Mouse (Mus musculus): ENCODE data around the gene Polr3b.
A peak's percentile ranks its signal among the peaks of the same experiment; 100 is the strongest.

The Polr3b gene

DNA sequence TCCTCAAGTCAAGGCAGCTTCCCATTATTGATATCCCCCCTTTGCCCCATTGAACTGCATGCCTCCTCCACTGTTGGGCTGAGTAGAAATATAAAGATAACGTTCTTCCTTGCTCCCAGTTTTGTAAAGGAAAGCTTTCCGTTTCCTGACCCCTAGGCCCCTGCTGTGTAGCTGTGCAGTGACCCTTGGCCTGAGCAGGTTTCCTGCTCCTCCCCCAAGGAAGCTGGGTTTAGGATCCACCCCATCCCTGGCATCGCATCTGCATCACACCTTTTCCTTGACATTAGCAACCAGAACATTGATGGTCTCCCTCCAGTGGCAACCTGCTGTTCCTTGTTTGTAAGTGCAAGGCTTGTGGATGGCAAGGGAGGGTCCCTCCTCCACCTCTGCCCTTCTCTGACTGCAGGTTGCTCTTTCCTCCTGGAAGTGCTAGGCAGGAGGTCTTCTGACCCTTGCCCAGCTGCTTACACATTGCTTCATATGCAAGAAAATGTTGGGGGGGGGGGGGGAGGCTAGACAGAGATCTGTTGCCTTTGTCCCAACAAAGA is 43.7 kb downstream of the Polr3b start:
- no peak for DNase-seq (ENCODE audit: low spot score in 2 of 2)

DNA sequence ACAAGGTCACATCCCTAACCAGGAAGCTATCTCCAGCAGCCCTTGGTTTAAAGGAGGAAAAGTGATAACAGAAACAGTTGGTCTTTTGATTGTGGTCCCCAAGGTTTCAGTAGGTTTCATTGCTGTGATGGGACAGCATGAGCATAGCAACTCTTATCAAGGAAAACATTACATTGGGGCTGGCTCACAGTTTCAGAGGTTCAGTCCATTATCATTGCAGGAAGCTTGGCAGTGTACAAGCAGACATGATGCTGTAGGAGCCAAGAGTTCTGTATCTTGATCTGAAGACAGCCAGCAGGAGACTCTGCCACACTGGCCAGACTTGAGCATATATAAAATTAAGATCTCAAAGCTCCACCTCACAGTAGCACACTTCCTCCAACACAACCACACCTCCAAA is 53.6 kb downstream of the Polr3b start:
- no peak for DNase-seq (ENCODE audit: low spot score in 2 of 2)

DNA sequence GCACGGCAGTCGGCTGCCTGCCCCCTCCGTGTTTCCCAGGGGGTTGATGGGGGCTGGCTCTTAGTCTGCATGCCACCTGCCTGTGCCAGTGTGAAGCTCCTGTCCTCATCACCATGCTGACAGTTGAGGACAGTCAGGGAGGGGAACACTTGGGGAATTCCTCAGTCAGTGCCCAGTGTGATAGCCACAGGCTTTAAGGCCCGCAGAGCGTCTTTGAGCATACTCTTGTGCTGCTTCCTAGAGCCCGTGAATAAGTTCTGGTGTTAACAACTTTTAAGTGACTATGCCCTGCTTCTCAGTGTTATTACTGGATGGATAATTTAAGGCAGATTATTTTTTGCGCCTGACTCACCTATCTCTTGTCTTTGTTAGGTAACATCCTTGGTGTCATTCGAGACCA is 54.4 kb downstream of the Polr3b start:
- no peak for DNase-seq (ENCODE audit: low spot score in 2 of 2)

DNA sequence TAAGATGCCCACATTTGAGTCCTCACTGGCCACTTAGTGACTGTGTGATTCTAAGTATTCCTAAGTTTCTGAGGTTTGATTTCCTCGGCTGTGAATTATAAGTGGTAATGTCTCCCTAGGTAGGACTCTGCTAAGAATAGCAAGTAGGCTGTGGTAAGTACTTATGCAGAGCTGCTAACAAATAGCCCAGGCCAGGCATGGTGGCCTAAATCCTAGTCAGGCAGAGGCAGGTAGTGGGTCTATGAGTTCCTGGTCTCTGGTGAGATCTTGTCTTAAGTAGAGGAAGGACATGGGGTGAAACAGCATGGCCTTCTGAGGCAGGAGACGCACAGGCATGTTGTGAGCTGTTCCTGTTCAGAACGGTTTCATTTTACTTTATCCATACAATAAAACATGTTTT is 55.8 kb downstream of the Polr3b start:
- DNase-seq (ENCODE audit: low spot score in 2 of 2) = no peak

DNA sequence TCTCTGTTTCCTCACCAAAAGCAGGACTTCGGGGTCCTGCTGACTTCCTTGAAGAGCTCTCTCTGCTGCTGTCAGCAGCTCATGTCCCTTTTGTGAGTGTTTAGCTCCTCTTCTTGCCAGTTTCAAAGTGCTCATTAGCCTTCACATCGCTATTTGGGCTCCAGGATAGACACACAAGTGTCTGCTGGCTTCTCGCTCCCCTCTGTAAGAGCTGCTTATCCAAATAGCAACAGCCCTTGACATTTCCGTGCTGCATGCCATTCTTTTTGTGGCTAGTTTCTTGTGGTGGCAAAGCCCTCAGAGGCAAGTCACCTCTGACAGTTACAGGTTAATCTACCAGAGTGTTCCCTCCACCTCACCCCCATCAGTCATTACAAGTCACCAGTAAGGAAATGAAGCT is 56.3 kb downstream of the Polr3b start:
- no peak for DNase-seq (ENCODE audit: low spot score in 2 of 2)

DNA sequence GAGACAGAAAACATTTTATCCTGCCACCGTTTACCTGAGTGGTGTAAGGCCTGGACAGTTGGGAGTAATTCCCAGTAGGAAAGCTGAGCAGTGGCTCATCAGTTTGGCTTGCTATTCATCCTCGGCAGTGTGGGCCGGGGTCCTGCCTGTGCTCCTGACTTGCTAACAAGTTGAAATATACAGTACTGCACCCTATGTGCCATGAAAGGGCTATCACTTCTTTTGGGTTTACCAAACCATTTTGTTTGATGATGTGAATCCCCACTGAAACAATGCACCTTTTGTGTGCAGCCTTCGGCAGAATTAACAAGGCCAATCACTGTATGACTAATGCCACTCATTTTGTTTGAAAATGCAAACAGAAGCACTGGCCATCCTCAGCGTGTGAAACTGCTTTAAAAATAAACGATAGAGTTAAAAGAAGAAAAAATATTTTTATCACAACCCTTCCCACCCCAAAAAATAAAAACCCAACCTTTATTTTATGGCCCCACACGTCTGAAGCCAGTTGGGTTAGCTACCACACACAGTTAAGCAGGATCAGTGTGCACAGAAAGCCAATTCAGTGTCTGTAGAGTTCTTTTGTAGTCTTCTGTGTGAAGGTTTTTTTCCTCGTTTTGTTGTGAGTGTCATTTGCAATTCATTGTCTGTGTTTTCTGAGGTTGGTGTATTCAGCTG is 63.5 kb downstream of the Polr3b start:
- no peak for DNase-seq (ENCODE audit: low spot score in 2 of 2)

DNA sequence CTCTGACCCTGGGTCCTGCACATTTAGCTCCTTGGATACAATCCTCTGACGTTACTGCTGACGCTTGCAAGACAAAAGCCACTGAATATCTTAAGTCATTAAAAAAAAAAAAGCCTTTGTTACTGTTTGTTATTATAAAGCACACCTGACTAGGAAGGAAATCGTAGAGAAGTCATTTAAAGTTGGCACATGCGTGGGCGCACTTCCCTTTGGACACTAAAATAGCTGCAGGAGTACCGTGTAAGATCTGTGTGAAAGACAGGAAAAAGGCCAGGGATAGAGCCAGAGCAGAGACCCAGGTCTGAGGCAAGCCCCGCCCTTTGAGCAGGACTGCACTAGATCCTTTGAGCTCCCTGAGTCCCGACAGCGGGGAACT is 64.0 kb downstream of the Polr3b start:
- no peak for DNase-seq (ENCODE audit: low spot score in 2 of 2)

DNA sequence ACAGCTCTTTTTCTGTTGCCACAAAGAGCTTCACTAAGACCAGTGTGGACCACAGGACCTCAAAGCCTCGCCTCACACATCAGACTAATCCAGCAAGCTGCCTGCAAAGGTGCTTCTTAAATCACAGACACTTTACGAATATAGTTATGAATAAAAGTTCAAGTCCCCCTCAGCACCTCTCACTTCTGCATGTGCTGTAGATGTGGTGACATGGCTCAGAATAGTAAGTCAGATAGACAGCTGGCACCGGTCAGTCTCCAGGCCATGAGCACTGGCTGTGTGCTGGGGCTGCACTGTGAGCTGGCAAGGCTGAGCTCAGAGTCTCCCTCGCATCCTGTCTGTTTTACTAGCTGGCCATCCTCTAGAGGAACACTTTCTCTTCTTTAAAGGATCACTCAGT is 64.6 kb downstream of the Polr3b start:
- no peak for DNase-seq (ENCODE audit: low spot score in 2 of 2)

DNA sequence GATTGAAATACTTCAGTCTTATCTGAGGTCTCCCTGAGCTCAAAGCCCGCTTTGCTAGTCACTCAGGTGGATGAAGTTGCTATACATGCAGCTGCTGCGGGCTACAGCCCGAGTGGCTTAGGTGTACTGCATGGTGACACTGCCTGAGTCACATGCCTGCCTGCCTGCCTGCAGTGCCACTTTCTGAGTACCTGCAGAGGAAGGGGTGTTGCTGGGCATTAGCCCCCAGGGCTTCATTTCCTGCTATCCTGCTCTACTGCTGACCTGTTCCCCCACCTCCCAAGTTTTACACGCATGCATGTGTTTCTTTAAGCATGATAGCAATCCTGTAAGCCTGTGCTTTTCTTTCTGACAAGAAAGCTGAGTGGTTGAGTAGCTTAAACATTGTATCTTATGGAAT is 65.6 kb downstream of the Polr3b start:
- DNase-seq (ENCODE audit: low spot score in 2 of 2) = no peak

DNA sequence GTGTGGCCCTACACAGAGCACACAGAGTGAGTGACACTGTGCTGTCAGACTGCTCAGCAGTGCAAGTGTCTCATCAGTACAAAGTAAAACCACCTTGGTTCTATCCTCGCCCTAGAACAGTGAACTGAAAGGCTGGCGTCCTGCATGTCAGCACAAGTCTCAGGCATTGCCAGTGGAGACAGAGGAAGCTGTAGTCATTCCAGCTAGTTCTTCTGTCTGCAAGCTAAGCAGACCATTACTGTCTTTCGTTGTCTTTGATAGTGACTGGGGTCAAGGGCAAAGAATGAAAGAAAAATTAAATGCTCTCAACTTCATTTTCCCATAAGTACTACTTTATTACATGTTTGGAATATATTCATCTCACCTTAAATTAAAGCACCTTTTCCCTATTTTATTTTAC is 67.8 kb downstream of the Polr3b start:
- DNase-seq (ENCODE audit: low spot score in 2 of 2) = no peak

DNA sequence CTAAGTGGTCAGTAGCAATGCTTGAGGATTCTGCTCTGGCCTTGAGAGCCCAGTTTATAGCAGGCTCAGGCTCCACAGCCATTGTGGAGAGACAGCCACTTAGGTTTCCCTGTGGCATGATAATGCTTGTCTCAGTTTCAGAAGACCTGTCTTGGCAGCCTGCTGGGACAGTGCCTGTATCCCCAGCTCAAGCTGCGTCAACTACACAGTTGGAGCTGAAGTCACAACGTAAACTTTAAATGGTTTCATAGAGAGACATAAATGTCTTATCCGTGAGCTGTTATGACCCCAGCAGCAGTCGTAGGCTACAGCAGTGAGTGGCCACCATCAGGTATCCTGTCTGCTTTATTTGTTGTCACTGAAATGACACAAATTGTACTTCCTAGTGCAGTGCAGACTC is 68.7 kb downstream of the Polr3b start:
- no peak for DNase-seq (ENCODE audit: low spot score in 2 of 2)

DNA sequence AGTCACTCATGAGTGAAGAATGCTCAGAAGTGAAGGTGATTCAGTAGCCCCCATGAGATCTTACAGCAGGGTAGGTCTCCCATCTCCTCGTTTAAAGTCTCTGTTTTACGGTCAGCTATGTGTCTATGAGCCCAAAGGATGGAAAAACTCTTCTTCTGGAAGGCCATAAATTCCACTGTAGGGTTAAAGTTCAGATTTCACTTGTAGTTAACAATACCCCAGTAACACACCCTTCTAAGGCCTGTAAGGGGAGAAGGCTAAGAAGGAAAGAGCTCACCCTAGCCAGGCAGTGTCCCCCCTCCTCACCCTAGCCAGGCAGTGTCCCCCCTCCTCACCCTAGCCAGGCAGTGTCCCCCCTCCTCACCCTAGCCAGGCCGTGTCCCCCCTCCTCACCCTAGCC is 69.6 kb downstream of the Polr3b start:
- no peak for DNase-seq (ENCODE audit: low spot score in 2 of 2)

DNA sequence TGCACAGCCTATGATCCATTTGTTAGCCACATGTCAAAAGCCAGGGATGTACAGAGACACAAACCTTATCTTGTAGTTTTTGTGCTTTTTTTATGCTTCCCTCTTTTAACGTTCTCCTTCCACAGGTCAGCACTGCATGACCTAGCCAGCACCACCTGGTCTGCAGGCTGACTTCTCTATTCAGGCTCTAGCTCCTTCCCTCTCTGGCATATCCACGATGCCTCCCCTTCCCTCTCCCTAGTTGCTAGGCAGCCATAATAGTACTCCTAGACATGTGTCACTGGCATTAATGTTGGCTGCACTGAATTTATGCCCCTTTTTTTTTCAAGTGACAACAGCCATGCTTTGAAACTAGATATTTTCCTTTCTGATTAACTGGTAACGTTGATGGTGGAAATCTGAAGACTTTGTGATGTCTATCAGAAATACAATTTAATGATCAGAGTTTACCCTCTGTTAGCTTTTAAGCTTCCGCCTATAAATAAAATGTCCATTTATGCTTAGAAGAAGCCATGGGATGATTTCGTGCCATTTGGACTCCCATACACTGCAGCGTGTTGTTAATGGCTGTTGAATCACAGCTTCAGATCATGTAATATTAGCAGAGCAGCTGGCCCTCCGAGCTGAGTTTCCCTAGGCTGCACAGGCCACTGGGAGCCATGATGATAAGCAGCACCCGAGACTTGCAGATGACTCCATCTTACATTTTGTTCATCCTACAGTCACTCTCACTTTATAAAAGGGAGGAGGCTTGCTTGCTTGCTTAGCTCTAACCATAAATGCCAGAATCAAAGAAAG is 71.9 kb downstream of the Polr3b start:
- DNase-seq (ENCODE audit: low spot score in 2 of 2) = no peak

DNA sequence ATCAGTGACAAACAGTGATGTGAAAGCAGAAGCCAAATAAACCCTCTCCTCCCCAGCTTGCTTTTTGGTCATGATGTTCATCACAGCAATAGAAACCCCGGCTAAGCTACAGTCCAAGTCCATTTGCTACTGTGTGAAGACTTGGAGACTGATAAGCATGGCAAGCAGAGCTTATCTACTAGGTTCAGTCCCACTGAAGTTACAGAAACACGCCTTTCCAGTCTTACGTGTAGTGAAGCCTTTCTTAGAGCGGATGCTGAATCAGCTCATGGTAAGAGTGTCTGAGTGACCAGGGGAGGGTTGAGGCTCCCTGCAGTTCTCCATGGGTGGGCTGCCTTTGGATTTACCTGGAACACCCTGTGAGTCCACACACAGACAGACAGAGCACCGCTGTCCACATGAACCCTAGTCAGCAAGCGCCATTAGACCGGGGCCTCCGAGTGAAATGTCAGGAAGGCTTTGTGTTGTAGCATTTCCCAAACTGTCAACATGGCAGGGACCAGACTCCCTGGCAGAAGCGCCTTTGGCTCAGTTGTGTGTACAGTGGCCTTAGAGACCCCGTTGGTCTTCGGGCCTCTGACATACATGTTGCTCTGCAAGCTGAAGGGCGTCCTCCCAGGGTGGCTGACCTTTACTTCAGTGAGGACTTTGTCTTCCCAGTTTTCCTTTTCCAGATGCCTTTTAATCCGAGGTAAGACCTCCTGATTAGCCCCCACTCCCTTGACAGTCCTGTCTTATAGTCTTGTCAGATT is 78.3 kb downstream of the Polr3b start:
- no peak for DNase-seq (ENCODE audit: low spot score in 2 of 2)

DNA sequence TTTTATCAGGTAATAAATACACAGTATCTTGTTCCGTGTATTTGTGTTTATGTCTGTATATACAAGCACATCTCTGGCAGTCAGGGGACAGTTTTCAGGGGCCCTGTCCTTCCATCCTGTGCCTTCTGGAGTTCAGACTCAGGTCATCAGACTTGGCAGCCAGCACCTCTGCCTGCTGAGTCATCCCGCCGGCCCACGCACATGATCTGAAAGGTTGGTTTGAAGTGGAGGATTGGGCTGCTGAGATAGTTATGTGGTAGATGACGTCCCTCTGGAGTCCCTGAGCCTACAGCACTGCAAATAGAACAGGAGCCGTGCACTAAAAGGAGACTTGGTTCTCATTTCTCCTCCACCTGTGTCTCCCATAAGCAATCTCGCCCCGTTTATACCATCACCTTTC is 79.0 kb downstream of the Polr3b start:
- DNase-seq (ENCODE audit: low spot score in 2 of 2) = peak in 1 of 2 experiments; percentile 13

DNA sequence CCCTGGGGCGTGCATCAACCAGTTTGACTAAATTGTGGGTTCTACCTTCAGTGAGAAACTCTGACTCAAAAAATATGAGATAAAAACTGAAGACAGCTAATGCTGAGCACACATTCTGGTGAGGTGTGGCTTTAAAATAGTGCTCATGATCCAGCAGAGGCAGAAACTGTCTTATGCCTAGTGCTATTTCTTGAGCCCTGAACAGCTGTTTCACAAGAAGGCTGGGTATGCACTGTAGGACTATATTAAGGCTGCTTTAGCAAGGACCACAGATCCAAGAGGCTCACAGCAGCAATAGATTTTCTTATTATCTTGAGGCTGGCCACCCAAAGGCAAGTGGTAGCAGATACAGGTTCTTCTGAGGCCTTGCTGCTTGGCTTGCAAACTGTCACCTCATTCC is 80.0 kb downstream of the Polr3b start:
- no peak for DNase-seq (ENCODE audit: low spot score in 2 of 2)

DNA sequence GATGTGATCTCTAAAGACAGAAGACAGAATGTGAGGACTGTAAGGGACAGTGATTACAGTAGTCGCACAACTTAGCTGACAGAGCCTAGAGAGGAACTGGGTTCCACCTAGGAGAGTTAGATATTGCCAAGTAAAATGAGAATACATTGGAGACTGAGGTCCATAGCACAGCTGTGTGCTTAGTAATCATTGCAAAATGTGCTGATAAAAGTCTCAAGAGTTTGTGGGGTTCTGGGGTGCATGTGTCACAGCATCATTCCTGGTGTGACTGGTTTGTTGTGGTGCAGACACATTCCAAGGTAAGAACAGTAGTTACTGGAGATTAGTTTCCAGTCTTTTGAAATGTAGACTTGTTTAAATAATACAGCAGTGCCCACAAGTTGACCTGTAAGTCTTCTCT is 82.5 kb downstream of the Polr3b start:
- DNase-seq (ENCODE audit: low spot score in 2 of 2) = no peak

DNA sequence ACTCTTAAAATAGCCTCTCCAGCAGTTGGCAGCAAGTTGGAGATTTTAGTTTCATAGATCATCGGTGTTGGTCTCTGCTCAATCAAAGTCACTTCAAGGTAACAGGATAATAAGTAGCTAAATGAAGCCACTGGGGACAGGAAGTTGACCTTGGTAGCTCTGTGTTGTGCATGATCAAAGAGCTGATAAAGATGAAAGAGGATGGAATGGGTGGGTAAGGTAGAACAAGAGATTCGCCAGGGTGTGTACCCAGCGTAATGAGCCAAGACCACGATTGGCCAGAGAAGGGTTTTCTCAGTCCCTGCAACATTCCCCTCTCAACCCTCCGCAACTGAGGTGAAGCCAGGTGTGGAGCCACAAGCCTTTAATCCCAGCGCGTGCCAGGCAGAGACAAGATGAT is 83.1 kb downstream of the Polr3b start:
- no peak for DNase-seq (ENCODE audit: low spot score in 2 of 2)

DNA sequence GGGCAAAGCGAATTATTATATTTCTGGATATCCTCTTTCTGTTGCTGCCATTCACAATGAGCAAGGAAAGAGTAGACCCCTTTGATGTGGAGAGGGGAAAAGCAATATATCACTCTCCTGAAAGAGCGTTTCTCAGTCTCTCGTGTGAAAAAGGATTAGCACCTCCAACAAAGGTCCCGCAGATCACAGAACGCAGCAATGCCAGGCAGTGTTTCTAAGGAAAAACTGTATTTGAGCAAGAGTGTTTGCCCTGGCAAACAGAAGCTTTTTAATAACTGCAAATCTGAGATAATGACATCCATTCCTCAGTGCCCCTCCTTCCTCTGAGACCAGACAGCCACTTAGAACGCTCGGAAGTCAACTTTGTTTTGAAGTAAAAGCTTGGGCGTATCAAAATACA is 84.5 kb downstream of the Polr3b start:
- DNase-seq (ENCODE audit: low spot score in 2 of 2) = no peak

DNA sequence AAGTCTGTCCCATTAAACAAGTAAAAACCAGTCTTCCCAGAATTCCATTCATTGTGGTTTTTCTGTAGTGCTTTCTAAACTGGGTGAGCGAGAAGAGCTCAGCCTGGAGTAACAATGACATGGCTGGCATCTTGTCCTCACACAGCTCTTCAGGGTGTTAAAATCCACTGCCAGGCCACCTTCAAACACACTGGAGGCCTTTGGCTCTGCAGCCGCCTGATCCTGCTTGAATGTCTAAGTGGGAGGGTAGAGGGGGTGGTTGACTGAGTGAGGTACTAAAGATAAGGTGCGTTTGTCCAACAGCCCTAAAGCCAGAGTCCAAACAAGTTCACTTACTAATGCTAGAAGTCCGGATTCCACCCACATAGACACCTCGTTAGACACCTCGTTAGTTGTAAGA is 85.1 kb downstream of the Polr3b start:
- no peak for DNase-seq (ENCODE audit: low spot score in 2 of 2)

DNA sequence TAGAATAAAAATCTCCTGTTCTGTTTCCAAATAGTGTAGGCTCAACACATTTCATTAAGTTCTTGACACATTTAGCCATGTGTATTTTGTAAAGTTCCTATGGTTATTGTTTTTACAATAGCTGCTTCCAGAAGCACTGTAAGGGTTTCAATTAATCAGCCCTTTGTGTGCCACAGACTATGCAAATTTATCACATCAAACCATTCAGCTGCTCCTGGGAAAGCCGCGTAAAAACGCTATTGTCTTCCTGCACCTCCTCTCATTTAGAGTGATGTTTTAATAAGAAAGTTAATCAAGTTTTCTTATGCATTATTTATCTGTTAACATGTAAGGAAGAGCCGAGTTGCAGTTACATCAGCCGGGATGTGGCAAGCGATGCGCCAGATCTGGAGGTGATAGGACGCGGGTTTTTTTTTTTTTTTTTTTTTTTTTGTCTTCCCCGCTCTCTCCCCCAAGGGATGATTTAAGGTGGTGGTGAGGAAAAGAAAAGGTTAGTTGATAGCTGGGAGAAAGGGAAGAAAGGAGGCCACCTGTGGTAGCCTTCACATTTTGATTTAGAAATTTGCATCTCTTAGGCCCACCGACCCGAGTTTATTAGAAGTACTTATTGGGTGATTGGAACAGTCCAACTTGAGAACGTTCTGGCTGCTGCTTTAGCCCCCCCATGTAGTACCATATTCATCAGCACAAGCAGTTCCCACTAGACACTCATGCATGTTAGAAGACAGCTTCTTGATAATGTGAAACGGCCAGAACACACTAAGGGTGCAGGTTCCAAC is 85.8 kb downstream of the Polr3b start:
- DNase-seq (ENCODE audit: low spot score in 2 of 2) = no peak

DNA sequence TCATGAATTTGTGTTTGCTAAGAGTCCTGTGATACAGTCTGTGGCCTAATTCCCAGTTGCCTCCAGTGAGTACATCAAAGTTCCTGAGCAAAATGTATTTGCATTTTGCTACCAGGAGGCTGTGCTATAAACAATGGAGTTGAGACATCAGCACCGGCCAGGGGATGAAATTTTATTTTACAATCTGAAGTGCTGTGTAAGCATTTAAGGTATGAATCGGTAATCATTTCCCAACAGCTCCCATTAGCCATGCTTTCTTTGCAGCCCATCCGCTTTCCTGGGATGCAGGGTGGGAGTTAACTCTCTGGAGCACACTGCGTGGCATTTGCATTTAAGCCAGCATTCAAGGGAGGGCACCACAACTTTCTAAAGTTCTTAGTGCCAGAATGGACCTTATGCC is 88.1 kb downstream of the Polr3b start:
- no peak for DNase-seq (ENCODE audit: low spot score in 2 of 2)
